Mouse (Mus musculus): Measurements from ENCODE around the gene Sema6d.

GRCm38 (mm10) chr2:124264309-124264708 lies 174.5 kb downstream of the Sema6d start:
- TF ChIP-seq CTCF (IDR thresholded peaks at IDR 0.05; ENCODE audit: insufficient read depth, low read length) (no peak), POLR2A (IDR thresholded peaks at IDR 0.05; ENCODE audit: borderline replicate concordance, extremely low read depth, low read depth, low read length) (no peak)

All from lung, adult 2 months (tissue).